Mouse (Mus musculus) limb, embryonic 13.5 days (tissue): ENCODE data around the gene Chst12. TPM values are rescaled to one million over a fixed set of nuclear protein-coding genes. Genes with fewer than 3 reads are reported as not detected.

Source experiments
- ATAC-seq: fragments of 200-750 bp; cut with Nextera tagmentation; 2 replicates; pipeline ENCODE4 v1.8.0; 2017; ENCODE audit warnings: low read depth, moderate number of reproducible peaks, moderate TSS enrichment; ENCODE audit not compliant: low FRiP score
- H3K27ac ChIP-seq: fragments of 300-500 bp; sonication (generic); 2 replicates; pipeline ENCODE4 v1.5.1; 2015; ENCODE audit warnings: inconsistent platforms, mild to moderate bottlenecking, moderate library complexity
- H3K27me3 ChIP-seq: fragments of 300-500 bp; sonication (generic); 2 replicates; pipeline ENCODE4 v1.6.1; 2015; ENCODE audit warnings: mild to moderate bottlenecking, inconsistent platforms
- H3K36me3 ChIP-seq: fragments of 300-500 bp; sonication (generic); 2 replicates; pipeline ENCODE4 v1.6.1; 2015; ENCODE audit warnings: inconsistent platforms, mild to moderate bottlenecking, moderate library complexity
- H3K4me1 ChIP-seq: fragments of 300-500 bp; sonication (generic); 2 replicates; pipeline ENCODE4 v1.6.1; 2015; ENCODE audit warnings: inconsistent platforms
- H3K4me2 ChIP-seq: fragments of 300-500 bp; sonication (generic); replicated peaks from 2 replicates; pipeline ENCODE4 v1.6.1; 2015; ENCODE audit warnings: inconsistent platforms, mild to moderate bottlenecking, moderate library complexity
- H3K4me3 ChIP-seq: fragments of 300-500 bp; sonication (generic); 2 replicates; pipeline ENCODE4 v1.5.1; 2015; ENCODE audit warnings: moderate library complexity, mild to moderate bottlenecking, inconsistent platforms
- H3K9ac ChIP-seq: fragments of 300-500 bp; sonication (generic); 2 replicates; pipeline ENCODE4 v1.6.1; 2015; ENCODE audit warnings: mild to moderate bottlenecking, inconsistent platforms
- H3K9me3 ChIP-seq: fragments of 300-500 bp; sonication (generic); 2 replicates; pipeline ENCODE4 v1.6.1; 2016; ENCODE audit warnings: inconsistent platforms
- WGBS: fragments of 180-500 bp; shearing (Covaris S2); methylation state at CpG from one replicate; pipeline ENCODE4 v1.1.7; 2015; 5-methylcytosine and 5-hydroxymethylcytosine counted together
- polyA plus RNA-seq: library from polyadenylated mRNA; unstranded; fragments of >200 nt; fragmentation: Nextera tagmentation; extraction: Ambion mirVana; gene quantifications from 2 replicates; pipeline ENCODE4 v1.2.1, GENCODE M21; 2015

Chst12 gene
- polyA plus RNA-seq, 1 experiment from 2014 or later, result 21.2 TPM

DNA sequence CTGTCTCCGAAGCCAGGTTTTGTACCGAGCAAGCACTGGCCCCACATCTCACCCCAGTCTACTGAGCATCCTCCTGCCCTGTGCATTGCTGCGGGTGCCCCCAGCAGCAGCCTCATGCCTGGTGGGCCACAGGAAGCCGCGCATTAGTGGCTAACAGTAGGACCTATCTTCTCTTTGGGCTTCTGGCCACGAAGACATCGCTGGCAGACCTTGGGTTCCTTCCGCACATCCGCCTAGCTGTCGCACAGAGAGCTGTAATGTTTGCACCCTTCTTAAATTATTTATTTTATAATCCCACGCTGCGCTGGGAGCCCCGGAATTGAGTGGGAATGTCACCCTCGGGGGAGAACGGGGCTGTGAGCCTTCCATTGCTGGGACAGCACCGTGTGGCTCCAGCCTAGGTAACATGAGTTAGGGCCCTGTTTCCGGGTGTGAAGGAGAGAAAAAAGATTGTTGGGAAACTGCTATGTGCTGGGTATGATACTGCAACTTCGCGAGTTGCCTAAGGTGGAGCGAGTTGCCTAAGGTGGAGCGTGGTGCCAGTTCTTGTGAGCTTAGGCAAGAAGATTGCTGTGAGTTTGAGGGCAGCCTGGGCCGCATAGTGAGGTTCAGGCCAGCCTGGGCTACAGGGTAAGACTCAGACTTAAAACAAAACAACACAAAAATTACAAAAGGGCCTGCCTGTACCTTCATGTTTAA is 895 bp downstream of the Chst12 start:
- 0 out of 2 replicates have a peak, but pooled peaks have one; percentile 3 for ATAC-seq
- peaks cover 69% of the 10 kb centered on the region for H3K4me1 ChIP-seq
- no peaks in the 10 kb centered on the region for H3K9me3 ChIP-seq
- peak overlapping the region; percentile 86 for H3K9ac ChIP-seq
- H3K27me3 ChIP-seq, result no peaks in the 10 kb centered on the region
- peak overlapping the region; percentile 58 for H3K27ac ChIP-seq
- peak overlapping the region; percentile 68 for H3K4me3 ChIP-seq
- H3K4me2 ChIP-seq, result peak overlapping the region; percentile 95
- 32% methylated on average over 22 of the region's 22 CpGs for WGBS
- H3K36me3 ChIP-seq, result no peaks in the 10 kb centered on the region

DNA sequence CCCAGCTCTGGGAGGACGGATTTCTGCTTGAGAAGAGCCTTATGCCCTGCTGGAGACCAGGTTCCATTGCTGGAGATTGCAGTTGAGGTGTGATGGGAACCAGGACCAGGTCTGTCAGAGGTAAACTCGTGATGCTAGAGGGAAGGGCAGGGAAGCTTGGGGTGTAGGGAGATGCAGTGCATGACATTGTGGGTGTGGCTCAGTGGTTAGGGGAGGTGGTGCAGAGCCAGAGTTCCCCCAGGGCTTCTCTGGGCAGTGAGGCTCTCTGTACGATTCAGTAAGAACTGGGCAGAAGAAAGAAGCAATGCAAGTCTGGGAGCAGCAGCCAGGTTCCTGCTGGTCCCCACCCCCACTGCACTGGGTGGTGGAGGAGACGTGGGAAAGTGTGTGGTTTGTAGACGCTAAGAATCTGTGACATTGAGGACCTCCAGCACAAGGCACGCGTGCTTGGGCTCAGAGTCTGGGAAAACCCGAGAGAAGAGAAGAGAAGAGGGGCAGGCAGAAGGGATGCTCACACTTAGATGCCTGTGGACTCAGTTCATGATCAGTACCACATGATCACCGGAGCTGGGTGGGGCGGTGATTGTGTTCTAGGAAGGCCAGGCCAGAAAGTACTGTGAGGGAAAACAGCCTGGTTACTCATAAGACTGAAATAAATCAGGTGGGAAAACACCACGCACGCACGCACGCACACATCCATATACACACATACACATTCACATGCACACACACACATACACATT is 2.3 kb downstream of the Chst12 start:
- Histone ChIP-seq H3K4me2 (peak overlapping the region; percentile 95), H3K36me3 (peaks cover under 1% of the 10 kb centered on the region; the same call in 1 of the 2 replicates), H3K27ac (no peak overlapping the region; the same call in 1 of the 2 replicates), H3K9me3 (no peaks in the 10 kb centered on the region), H3K9ac (peak overlapping the region; percentile 39; the same call in 1 of the 2 replicates), H3K27me3 (no peaks in the 10 kb centered on the region), H3K4me3 (no peak overlapping the region), H3K4me1 (peaks cover 64% of the 10 kb centered on the region)
- ATAC-seq, result no peak
- 85% methylated on average over 14 of the region's 14 CpGs for WGBS

DNA sequence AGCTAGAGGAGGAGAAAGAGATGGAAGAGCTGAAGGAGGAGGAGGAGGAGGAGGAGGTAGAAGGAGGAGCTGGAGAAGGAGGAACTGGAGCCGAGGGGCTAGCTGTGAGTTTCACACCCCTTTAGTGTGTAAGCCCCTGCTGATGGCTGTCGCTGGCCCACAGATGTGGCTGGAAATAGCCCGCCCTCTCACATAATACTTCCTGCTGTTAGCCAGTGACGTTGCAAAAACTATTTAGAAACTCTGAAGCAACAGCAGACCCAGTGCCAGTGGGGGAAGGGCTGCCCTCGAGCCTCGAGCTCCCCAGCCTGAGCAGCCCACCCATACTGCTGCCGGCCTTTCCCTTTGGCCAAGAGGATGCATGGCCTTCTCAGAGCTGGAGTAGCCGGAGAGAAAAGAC is 3.3 kb downstream of the Chst12 start:
- peaks cover 7% of the 10 kb centered on the region; the same call in 1 of the 2 replicates for H3K36me3 ChIP-seq
- H3K4me1 ChIP-seq, result peaks cover 56% of the 10 kb centered on the region
- H3K27ac ChIP-seq, result peak overlapping the region; percentile 67
- no peaks in the 10 kb centered on the region for H3K27me3 ChIP-seq
- peak overlapping the region; percentile 95 for H3K4me2 ChIP-seq
- no peak overlapping the region for H3K4me3 ChIP-seq
- WGBS, result 16% methylated on average over 8 of the region's 8 CpGs
- peak overlapping the region; percentile 19; the same call in 1 of the 2 replicates for H3K9ac ChIP-seq
- no peak for ATAC-seq
- no peaks in the 10 kb centered on the region for H3K9me3 ChIP-seq

DNA sequence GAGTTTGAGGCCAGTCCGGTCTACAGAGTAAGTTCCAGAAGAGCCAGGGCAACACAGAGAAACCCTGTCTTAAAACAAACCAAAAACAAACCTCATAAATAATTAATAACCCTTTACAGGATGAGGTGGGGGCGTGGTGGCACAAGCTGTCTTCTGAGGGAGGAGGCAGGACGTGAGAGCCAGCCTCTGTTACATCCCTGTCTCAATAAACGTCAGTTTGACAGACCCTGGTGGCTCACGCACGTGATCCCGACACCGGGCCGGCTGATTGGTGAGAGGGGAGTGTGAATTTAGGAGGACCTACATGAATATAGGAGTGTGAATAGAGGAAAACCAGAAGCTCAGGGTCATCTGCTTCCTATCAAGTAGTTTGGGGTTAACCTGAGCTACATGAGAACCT is 3.9 kb downstream of the Chst12 start:
- peaks cover 7% of the 10 kb centered on the region; the same call in 1 of the 2 replicates for H3K36me3 ChIP-seq
- WGBS, result 45% methylated on average over 9 of the region's 9 CpGs
- no peak overlapping the region for H3K4me3 ChIP-seq
- H3K4me1 ChIP-seq, result peaks cover 59% of the 10 kb centered on the region
- no peak for ATAC-seq
- H3K4me2 ChIP-seq, result peak overlapping the region; percentile 95
- H3K27me3 ChIP-seq, result no peaks in the 10 kb centered on the region
- H3K27ac ChIP-seq, result peak overlapping the region; percentile 67; the same call in 1 of the 2 replicates
- no peaks in the 10 kb centered on the region for H3K9me3 ChIP-seq
- H3K9ac ChIP-seq, result peak overlapping the region; percentile 19; the same call in 1 of the 2 replicates

DNA sequence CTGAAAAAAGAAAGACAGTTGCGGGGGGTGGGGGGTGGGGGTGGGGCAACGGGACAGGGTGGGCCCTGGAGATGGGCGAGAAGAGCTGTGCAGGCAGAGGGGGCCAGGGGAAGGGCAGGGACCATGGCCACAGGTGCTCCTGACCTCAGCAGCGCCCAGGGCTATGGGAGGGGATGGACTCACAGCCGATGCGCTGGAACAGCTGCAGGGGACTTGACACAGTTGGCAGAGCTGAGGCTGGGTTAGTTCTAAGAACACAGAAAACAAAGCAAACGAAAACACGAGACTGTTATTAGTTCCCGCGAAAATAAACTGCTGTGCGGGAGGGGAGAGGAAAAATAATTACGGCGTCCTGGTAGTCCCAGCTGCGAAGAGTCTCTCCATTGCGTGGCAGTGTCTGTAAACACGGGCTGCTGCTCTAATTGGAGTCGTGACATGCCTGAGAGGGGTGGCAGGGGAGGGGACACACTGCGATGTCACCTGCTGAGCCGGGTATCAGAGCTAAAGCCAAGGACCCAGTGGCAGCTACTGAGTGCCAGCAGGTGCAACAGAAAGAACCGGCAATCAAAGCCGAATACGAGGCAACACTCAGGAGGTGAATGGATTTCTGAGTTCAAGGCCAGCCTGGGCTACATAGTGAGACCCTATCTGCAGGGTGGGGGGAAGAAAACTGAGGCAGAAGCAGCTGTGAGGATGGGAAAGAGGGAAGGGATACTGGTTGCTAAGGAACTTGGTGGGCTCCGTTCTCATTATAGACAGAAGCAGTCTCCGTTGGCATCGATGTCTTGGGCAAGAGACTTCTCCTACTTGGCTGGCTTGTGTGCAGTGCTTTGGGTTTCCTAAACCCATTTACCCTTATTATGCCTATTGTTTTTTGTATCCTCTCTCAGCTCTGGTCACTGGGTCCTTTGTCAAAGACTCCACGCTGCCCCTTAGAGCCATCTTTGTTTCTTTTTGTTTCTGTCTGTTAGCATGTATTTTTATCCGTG is 5.0 kb downstream of the Chst12 start:
- Histone ChIP-seq H3K9ac (no peak overlapping the region; the same call in 1 of the 2 replicates), H3K36me3 (peaks cover 7% of the 10 kb centered on the region; the same call in 1 of the 2 replicates), H3K4me1 (peaks cover 63% of the 10 kb centered on the region), H3K4me3 (no peak overlapping the region), H3K9me3 (no peaks in the 10 kb centered on the region), H3K27ac (peak overlapping the region; percentile 6; the same call in 1 of the 2 replicates), H3K4me2 (0 out of 2 replicates have a peak overlapping the region, but pooled peaks have one; percentile 7), H3K27me3 (no peaks in the 10 kb centered on the region)
- no peak for ATAC-seq
- WGBS, result 50% methylated on average over 27 of the region's 27 CpGs

- ATAC-seq, result no peak
Observed at GRCm38 (mm10) chr5:140513921-140514320, 8.6 kb downstream of the Chst12 start.

GRCm38 (mm10) chr5:140514799-140515486 is 9.6 kb downstream of the Chst12 start:
- Histone ChIP-seq H3K4me1 (peaks cover 36% of the 10 kb centered on the region), H3K4me3 (no peak overlapping the region), H3K9me3 (no peaks in the 10 kb centered on the region), H3K4me2 (no peak overlapping the region), H3K27ac (0 out of 2 replicates have a peak overlapping the region, but pooled peaks have one; percentile 22), H3K36me3 (peaks cover 10% of the 10 kb centered on the region; the same call in 1 of the 2 replicates), H3K27me3 (no peaks in the 10 kb centered on the region), H3K9ac (no peak overlapping the region)
- 47% methylated on average over 7 of the region's 7 CpGs for WGBS
- ATAC-seq, result 0 out of 2 replicates have a peak, but pooled peaks have one; percentile 21

More at GRCm38 (mm10) chr5:140513921-140514320, 8.6 kb downstream of the Chst12 start:
- H3K4me3 ChIP-seq, result no peak overlapping the region
- H3K4me2 ChIP-seq, result no peak overlapping the region
- 74% methylated on average over 8 of the region's 8 CpGs for WGBS
- H3K27me3 ChIP-seq, result no peaks in the 10 kb centered on the region
- H3K27ac ChIP-seq, result no peak overlapping the region
- H3K9ac ChIP-seq, result no peak overlapping the region
- H3K4me1 ChIP-seq, result peaks cover 47% of the 10 kb centered on the region
- H3K9me3 ChIP-seq, result no peaks in the 10 kb centered on the region
- peaks cover 7% of the 10 kb centered on the region; the same call in 1 of the 2 replicates for H3K36me3 ChIP-seq

DNA sequence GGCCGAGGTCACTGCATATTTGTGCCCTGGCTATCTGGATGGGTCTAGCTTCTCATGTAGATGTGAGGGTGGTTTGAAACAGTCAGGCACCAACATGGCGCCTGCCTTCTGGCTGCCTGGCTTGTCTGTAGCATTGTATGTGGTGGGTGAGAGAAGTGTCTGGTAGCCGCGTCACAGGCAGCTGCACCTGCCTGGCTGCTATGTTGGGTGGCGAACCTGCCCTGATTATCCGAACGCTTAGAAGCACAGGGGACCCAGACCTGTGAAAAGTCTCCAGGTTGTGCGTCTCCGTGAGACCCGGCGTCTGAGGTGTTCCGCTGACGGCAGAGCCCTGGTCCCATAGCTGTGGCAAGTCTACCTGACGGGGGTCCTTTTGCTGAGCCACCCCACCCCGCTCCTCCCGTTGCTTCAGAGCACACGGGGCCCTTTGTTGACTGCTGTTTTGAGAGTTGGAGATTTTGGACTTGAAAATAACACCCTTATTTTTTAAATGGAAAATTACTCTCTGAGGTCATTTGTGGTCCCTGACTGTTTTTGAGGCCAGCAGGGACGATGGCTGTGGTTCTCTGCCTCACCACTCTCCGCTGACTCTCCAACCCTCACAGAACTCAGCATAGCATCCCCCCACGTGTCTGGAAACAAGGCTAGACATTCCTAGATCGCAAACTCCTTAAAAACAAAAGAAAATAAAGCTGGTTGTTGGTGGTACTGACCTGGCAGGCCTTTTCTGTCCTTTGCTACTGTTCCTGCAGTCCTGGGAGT is 12.0 kb downstream of the Chst12 start:
- Histone ChIP-seq H3K4me3 (no peak overlapping the region), H3K4me2 (no peak overlapping the region), H3K27me3 (no peaks in the 10 kb centered on the region), H3K4me1 (peaks cover 30% of the 10 kb centered on the region), H3K9ac (no peak overlapping the region), H3K27ac (0 out of 2 replicates have a peak overlapping the region, but pooled peaks have one; percentile 28), H3K36me3 (peaks cover 21% of the 10 kb centered on the region; the same call in 1 of the 2 replicates), H3K9me3 (no peaks in the 10 kb centered on the region)
- no peak for ATAC-seq
- 82% methylated on average over 21 of the region's 21 CpGs for WGBS

DNA sequence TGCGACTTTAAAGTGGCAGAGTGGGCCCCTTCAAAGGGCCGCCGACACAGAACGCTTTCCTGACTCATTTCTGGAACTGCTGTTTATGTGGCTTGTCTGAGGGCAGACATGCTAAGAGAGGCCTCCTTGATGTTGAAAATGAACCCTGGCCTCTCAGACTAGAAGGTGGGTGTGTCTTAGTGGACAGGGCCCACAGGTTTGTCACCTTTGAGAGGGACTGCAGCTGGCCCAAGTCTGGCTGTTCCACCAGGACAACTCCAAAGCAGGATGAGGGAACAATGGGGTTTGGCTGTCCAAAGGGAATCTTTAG is 12.5 kb downstream of the Chst12 start:
- peaks cover 20% of the 10 kb centered on the region for H3K36me3 ChIP-seq
- 0 out of 2 replicates have a peak overlapping the region, but pooled peaks have one; percentile 7 for H3K27ac ChIP-seq
- H3K4me1 ChIP-seq, result peaks cover 30% of the 10 kb centered on the region
- H3K4me2 ChIP-seq, result no peak overlapping the region
- no peak overlapping the region for H3K4me3 ChIP-seq
- 67% methylated on average over 4 of the region's 4 CpGs for WGBS
- H3K9ac ChIP-seq, result no peak overlapping the region
- H3K9me3 ChIP-seq, result no peaks in the 10 kb centered on the region
- H3K27me3 ChIP-seq, result no peaks in the 10 kb centered on the region
- no peak for ATAC-seq

GRCm38 (mm10) chr5:140521196-140521595 is 15.8 kb downstream of the Chst12 start:
- WGBS, result 91% methylated on average over 1 of the region's 1 CpGs
- Histone ChIP-seq H3K36me3 (peaks cover 48% of the 10 kb centered on the region), H3K27ac (no peak overlapping the region)

More at GRCm38 (mm10) chr5:140521196-140521595, 15.8 kb downstream of the Chst12 start:
- H3K4me1 ChIP-seq, result peaks cover 13% of the 10 kb centered on the region; the same call in 1 of the 2 replicates
- H3K4me2 ChIP-seq, result no peak overlapping the region
- ATAC-seq, result no peak
- no peak overlapping the region for H3K4me3 ChIP-seq
- H3K27me3 ChIP-seq, result no peaks in the 10 kb centered on the region
- no peaks in the 10 kb centered on the region for H3K9me3 ChIP-seq
- no peak overlapping the region for H3K9ac ChIP-seq
